Mouse (Mus musculus): ENCODE data around the gene Trim30c.
"Not testable (repeated sequence)": the region's sequence is repeated elsewhere in the genome, so short reads cannot be mapped to it uniquely, and the experiment has no call there.

Trim30c gene

DNA sequence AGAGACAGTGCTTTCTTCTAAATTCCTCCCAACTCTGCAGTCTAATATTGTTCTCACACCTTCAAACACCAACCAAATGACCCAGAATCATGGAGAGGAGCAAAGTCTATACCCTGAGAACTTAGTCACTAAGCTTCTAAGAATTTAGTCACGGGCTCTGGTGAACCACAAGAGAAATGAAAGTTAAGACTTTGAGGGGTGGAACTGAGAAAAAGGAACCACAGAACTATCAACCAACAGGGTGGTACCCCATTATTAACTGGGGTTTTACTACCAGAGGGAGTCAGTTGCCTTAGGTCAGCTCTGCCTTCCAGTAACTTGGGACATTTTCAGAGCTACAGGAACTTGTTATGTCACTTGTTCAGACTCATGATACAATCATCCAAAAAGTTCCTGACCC is at the start of gene Trim30c:
TSS of gene Trim30c (minus strand) at position 140 of the 400 bp plus-strand sequence.
- peak; percentile 4 for DNase-seq

DNA sequence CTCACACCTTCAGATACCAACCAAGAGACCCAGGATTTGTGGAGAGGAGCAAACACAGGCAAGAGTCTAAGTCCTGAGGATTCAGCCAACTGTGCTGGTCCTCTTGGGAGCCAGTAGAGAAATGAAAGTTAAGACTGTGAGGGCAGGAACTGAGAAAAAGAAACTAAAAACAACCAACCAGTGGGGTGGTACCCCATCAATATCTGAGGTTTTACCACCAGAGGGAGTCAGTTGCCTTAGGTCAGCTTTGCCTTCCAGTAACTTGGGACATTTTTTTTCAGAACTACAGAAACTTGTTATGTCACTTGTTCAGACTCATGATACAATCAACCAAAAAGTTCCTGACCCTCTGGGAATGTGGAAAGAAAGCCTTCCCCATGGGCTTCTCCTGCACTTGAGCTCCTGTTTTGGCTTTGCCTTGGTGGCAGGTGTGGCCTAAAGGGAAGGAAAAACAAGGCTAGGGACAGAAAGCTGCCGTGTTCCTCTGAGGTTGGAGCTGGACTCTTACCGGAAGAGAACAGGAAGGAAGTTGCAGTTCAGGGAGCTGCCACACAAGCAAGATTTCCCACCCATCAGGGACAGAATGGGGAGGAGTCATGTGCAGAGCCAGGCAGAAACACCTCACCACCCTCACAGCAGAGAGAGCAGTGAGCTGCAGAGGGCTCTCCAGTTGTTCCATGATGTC is 45.5 kb upstream of the Trim30c start:
- peak; percentile 58 for DNase-seq

- DNase-seq, result no peak
Measured at GRCm38 (mm10) chr7:104404460-104404950, 3.9 kb upstream of the Trim30c start.

GRCm38 (mm10) chr7:104401140-104401539 is 503 bp upstream of the Trim30c start:
- peak; percentile 17 for DNase-seq

DNA sequence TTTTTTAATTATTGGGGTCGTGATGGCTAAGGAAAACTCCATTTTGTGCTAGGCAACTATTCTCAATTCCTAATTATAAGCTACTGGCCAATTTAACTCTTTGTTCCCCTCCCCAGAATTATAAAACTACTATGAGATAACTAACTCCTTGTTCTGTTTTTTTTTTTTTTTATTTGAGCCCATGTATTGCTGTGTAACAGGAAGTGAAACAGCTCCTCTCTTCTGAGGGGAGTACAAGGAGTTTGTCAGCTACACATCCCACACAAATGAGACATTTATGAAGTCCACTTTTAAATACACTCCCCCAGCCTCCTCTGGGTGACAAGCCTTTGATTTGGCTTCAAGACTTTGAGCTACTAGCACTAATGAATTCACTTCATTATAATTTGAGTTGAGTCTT is 2.1 kb downstream of the Trim30c start:
- no peak for DNase-seq

- DNase-seq, result peak; percentile 43
Measured at GRCm38 (mm10) chr7:104369736-104370414, 30.8 kb downstream of the Trim30c start, which contains the start of gene Trim30b. Gene Trim30b (minus strand): TSS chr7:104369884.

DNA sequence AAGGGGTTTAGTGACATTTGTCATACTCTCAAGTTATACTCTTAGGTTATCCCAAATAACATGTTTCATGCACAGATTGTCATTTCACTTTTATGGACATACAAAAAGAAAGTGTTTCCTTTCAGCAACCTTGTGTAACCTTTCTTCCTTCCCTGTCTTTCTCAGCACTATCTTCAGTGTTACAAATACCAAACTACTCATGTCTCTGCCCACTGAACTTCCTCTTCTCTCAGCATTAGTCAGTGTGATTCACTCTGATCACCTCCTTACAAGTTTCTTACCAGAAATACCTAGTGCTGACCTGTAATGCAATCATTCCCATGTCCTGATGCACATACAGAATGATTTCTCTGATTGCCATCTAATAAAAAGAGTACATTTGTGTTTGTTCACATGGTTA is 34.3 kb downstream of the Trim30c start:
- no peak for DNase-seq

DNA sequence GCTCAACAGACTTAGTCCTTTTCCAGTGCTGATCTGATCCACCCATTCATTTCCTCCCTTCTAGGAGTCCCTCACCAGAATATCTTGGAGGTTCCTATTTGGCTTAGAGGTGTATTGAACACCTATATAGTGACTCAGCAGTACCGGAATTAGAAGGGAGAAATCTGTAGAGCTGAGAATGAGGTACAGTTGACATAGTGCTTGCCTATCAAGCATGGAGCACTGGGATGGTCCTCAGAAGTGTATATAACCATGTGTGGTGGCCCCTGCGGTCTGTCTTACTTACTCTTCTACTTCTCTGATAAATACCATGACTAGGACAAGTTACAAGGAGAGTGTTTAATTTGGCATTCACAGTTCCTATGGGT is 47.1 kb downstream of the Trim30c start:
- DNase-seq, result no peak

DNA sequence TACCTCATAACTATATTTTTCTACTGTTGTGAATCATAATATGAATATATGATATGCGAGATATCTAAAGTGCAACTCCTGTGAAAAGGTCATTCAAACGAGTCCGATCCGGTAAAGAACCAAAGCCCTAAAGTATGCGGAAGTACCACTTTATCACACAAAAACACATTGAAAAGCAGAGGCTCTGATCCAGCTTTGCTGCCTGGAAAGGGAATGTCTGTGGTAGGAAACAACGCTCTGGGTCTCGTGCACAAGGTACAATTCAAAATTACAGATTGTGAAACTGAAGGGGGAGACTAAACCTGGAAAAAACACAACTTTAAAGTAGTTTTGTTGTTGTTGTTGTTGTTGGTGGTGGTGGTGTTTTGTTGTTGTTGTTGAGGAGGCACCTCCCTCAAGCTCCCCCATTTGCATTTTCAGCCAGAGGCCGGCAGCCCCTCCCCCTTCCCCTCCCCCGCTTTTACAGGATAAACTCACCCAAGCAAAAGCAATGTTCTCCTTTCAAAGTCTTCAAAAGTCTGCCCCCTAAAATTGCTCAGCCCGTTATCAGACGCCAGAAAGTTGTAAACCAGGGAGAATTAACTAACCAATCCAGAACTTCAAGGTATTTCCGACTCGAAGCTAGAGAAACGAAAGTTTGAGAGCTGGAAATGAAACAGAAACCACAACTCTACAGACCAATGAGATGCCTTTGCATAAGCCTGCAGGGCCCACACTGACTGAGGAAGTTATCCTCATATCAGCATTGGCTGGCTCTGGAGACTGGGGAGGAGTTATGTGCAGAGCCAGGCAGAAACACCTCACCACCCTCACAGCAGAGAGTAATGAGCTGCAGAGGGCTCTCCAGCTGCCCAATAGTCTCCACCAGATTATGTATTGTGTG is 47.7 kb downstream of the Trim30c start, which contains the start of gene Trim12c:
TSS of gene Trim12c (minus strand) at position 646 of the 883 bp plus-strand sequence.
- DNase-seq, result peak; percentile 86

- not testable (repeated sequence) for DNase-seq
Measured at GRCm38 (mm10) chr7:104348043-104348442, 52.6 kb downstream of the Trim30c start.

DNA sequence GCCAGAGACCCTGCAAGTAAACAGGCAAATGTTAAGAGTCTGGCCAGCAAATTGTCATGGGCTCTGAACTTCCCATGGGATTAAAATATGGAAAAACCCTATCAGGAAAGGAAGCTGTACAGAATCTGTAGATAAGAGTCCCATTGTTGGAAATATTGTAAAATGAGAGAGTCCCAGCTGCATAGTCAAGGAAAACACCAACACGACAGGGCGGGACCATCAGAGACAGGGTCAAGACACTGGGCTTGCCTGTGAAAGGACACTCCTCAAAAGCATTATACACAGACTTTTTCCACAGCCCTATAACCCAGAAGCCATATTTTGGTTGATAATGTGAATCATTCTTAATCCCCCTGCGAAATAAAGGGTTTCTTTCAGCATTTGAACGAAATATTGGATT is 59.9 kb downstream of the Trim30c start:
- DNase-seq, result not testable (repeated sequence)

GRCm38 (mm10) chr7:104335547-104335946 is 65.1 kb downstream of the Trim30c start:
- not testable (repeated sequence) for DNase-seq
